In genomic region chrX:139247294-139247693, GRCm38 (mm10) we compare ENCODE assay signal across 9 mouse cellular contexts. TPM values are rescaled to one million over a fixed set of nuclear protein-coding genes. Genes with fewer than 3 reads are reported as not detected.
DNase-seq lines count a peak whose midpoint lies in the region; ATAC-seq and TF ChIP-seq lines count a peak whose summit lies in the region.
"Had no signal": no experiment of that assay in that cellular context is flagged by ENCODE, and none has a peak within 500 bp of the region (broad histone marks: within the 10 kb centered on the region; RNA-seq: fewer than 3 reads in every experiment).

No protein-coding gene starts in this region.

- WGBS in lung, postnatal 0 days = 81% methylated on average over 3 of the region's 3 CpGs
- WGBS in lung, adult 2 months = 70% methylated on average over 3 of the region's 3 CpGs
- 55% methylated on average over 3 of the region's 3 CpGs for WGBS in liver, embryonic 14.5 days (ENCODE audit: insufficient replicate concordance)
- WGBS in forebrain, embryonic 15.5 days = 87% methylated on average over 3 of the region's 3 CpGs

- H3K36me3 ChIP-seq in lung, postnatal 0 days (ENCODE audit: insufficient read depth, low read length) = no peaks in the 10 kb centered on the region
- no peaks in the 10 kb centered on the region for H3K36me3 ChIP-seq in liver, embryonic 14.5 days (replicated peaks; ENCODE audit: control insufficient read depth, insufficient read depth, low read depth)
- no peaks in the 10 kb centered on the region for H3K36me3 ChIP-seq in forebrain, embryonic 15.5 days

- no peaks in the 10 kb centered on the region for H3K9me3 ChIP-seq in lung, postnatal 0 days (ENCODE audit: low read length)
- H3K9me3 ChIP-seq in liver, embryonic 14.5 days (ENCODE audit: control insufficient read depth, low read length) = no peaks in the 10 kb centered on the region
- no peaks in the 10 kb centered on the region for H3K9me3 ChIP-seq in forebrain, embryonic 15.5 days

- H3K27me3 ChIP-seq in lung, postnatal 0 days (replicated peaks; ENCODE audit: insufficient read depth, low read length) = no peaks in the 10 kb centered on the region
- no peaks in the 10 kb centered on the region for H3K27me3 ChIP-seq in liver, embryonic 14.5 days (ENCODE audit: control insufficient read depth, insufficient read depth, low read length)
- H3K27me3 ChIP-seq in forebrain, embryonic 15.5 days = no peaks in the 10 kb centered on the region

- no peak overlapping the region for H3K4me2 ChIP-seq in lung, postnatal 0 days (replicated peaks; ENCODE audit: low read depth, low read length)
- H3K4me2 ChIP-seq in liver, embryonic 14.5 days (ENCODE audit: low read depth) = no peak overlapping the region
- H3K4me2 ChIP-seq in forebrain, embryonic 15.5 days (replicated peaks) = no peak overlapping the region

- ATAC-seq in lung, postnatal 0 days = no peak
- no peak for ATAC-seq in liver, embryonic 14.5 days (ENCODE audit: insufficient read depth)
- no peak for ATAC-seq in forebrain, embryonic 15.5 days (replicated peaks)

- no peaks in the 10 kb centered on the region for H3K4me1 ChIP-seq in lung, postnatal 0 days (ENCODE audit: insufficient read depth, low read depth, low read length)
- no peaks in the 10 kb centered on the region for H3K4me1 ChIP-seq in lung, adult 2 months (ENCODE audit: control insufficient read depth, insufficient read depth, low read length)
- H3K4me1 ChIP-seq in liver, embryonic 14.5 days (replicated peaks; ENCODE audit: control insufficient read depth in 2 of 2, insufficient read depth in 2 of 2, low read length in 1 of 2) = no peaks in the 10 kb centered on the region
- no peaks in the 10 kb centered on the region for H3K4me1 ChIP-seq in forebrain, embryonic 15.5 days

- peak; percentile 47 for TF ChIP-seq CTCF in lung, postnatal 0 days (IDR thresholded peaks at IDR 0.05)
- no peak for TF ChIP-seq CTCF in lung, adult 2 months (IDR thresholded peaks at IDR 0.05; ENCODE audit: insufficient read depth, low read length)
- TF ChIP-seq CTCF in liver, embryonic 14.5 days (IDR thresholded peaks at IDR 0.05; ENCODE audit: low read depth) = peak; percentile 45; the same call in 1 of the 2 replicates

- peak; percentile 5 for DNase-seq in gastrocnemius, postnatal 10 days
- no peak for DNase-seq in gastrocnemius, postnatal 25 days
- no peak for DNase-seq in lung, postnatal 0 days (ENCODE audit: low spot score)
- DNase-seq in lung, adult 2 months = no peak
- DNase-seq in WW6 (ENCODE audit: low read depth, low spot score) = peak; percentile 20
- peak in 1 of 3 experiments; percentile 1 for DNase-seq in liver, embryonic 14.5 days (ENCODE audit: low read depth in 3 of 3, low spot score in 3 of 3)
- DNase-seq in frontal cortex, postnatal 36 days (ENCODE audit: low spot score in 2 of 2) = no peak

- TF ChIP-seq EP300 in lung, postnatal 0 days (IDR thresholded peaks at IDR 0.05) = no peak
- no peak for TF ChIP-seq EP300 in liver, embryonic 14.5 days (IDR thresholded peaks at IDR 0.05; ENCODE audit: low read depth)

- no peak overlapping the region for H3K4me3 ChIP-seq in lung, postnatal 0 days (ENCODE audit: low read depth, low read length)
- H3K4me3 ChIP-seq in lung, adult 2 months (replicated peaks; ENCODE audit: extremely low read depth, low read depth, low read length) = no peak overlapping the region
- H3K4me3 ChIP-seq in liver, embryonic 14.5 days (ENCODE audit: insufficient read depth in 1 of 2, low read depth in 2 of 2, low read length in 2 of 2) = no peak overlapping the region
- no peak overlapping the region for H3K4me3 ChIP-seq in forebrain, embryonic 15.5 days

- no peak overlapping the region for H3K27ac ChIP-seq in lung, postnatal 0 days (ENCODE audit: low read length)
- no peak overlapping the region for H3K27ac ChIP-seq in liver, embryonic 14.5 days
- H3K27ac ChIP-seq in forebrain, embryonic 15.5 days (replicated peaks) = no peak overlapping the region

- H3K9ac ChIP-seq in lung, postnatal 0 days (replicated peaks; ENCODE audit: low read depth) = no peak overlapping the region
- no peak overlapping the region for H3K9ac ChIP-seq in liver, embryonic 14.5 days (replicated peaks)
- no peak overlapping the region for H3K9ac ChIP-seq in forebrain, embryonic 15.5 days (replicated peaks)

- TF ChIP-seq POLR2A in lung, adult 2 months (IDR thresholded peaks at IDR 0.05; ENCODE audit: borderline replicate concordance, extremely low read depth, low read depth, low read length) = no peak

RNA-seq across cellular contexts. Expression of gene Mum1l1, which starts 37.5 kb away (rescaled TPM):
- total RNA-seq in gastrocnemius, postnatal 10 days (2021) = 10 to 100 TPM in 1 of 2 experiments, 1 to 10 TPM in 1; 9.7 to 12.4 TPM
- 1 to 10 TPM; 4.8 to 6.0 TPM for total RNA-seq in gastrocnemius, postnatal 25 days (2021)
- polyA plus RNA-seq in lung, postnatal 0 days (2015; fragmentation: Nextera tagmentation; extraction: Ambion mirVana) = 14.6 and 17.2 TPM in 2 replicates
- polyA plus RNA-seq in lung, adult 2 months (2012; rRNA removed) = 0.54 and 1.2 TPM in 2 replicates
- polyA plus RNA-seq in liver, embryonic 14.5 days (2012; rRNA removed) = 0.22 and 0.42 TPM in 2 replicates
- polyA plus RNA-seq in liver, embryonic 14.5 days (2014; fragmentation: Nextera tagmentation; extraction: Ambion mirVana) = 1.4 and 1.6 TPM in 2 replicates
- polyA plus RNA-seq in forebrain, embryonic 15.5 days (2015; fragmentation: Nextera tagmentation; extraction: Ambion mirVana) = 7.6 and 8.3 TPM in 2 replicates
- polyA plus RNA-seq: spleen, adult 2 months had no signal

Comparison
In these comparisons a context has a peak if more than half of its experiments do, and no peak if none do; other contexts are left out.
1. DNase-seq: peak in gastrocnemius, postnatal 10 days (single experiment) and WW6 (single experiment); none in gastrocnemius, postnatal 25 days (single experiment), lung, postnatal 0 days (single experiment), lung, adult 2 months (single experiment) and frontal cortex, postnatal 36 days (0 of 2).